Mouse (Mus musculus) liver, postnatal 0 days (tissue): ENCODE data around the gene Utrn. TPM values are rescaled to one million over a fixed set of nuclear protein-coding genes. Genes with fewer than 3 reads are reported as not detected.

Experiments
- ATAC-seq: fragments of 200-750 bp; cut with Nextera tagmentation; 2 replicates; pipeline ENCODE4 v1.8.0; 2017; ENCODE audit warnings: mild to moderate bottlenecking, moderate library complexity
- DNase-seq: peaks from one replicate; pipeline ENCODE4 v3.0.0-alpha.2; 2016
- H3K27ac ChIP-seq: fragments of 300-500 bp; sonication (generic); 2 replicates; pipeline ENCODE4 v1.5.1; 2014; ENCODE audit warnings: antibody characterized with exemption, moderate library complexity, mild to moderate bottlenecking, low read depth
- H3K27me3 ChIP-seq: fragments of 300-500 bp; sonication (generic); 2 replicates; pipeline ENCODE4 v1.6.1; 2014; ENCODE audit warnings: low read length, control low read depth, mixed read lengths; ENCODE audit not compliant: insufficient read depth
- H3K36me3 ChIP-seq: fragments of 300-500 bp; sonication (generic); replicated peaks from 2 replicates; pipeline ENCODE4 v1.6.1; 2014; ENCODE audit warnings: mild to moderate bottlenecking, control low read depth, low read length, moderate library complexity, mixed read lengths; ENCODE audit not compliant: insufficient read depth
- H3K4me1 ChIP-seq: fragments of 300-500 bp; sonication (generic); 2 replicates; pipeline ENCODE4 v1.6.1; 2014; ENCODE audit warnings: antibody characterized with exemption, mild to moderate bottlenecking, control low read depth; ENCODE audit not compliant: insufficient read depth
- H3K4me2 ChIP-seq: fragments of 300-500 bp; sonication (generic); 2 replicates; pipeline ENCODE4 v1.6.1; 2014; ENCODE audit warnings: low read depth, mild to moderate bottlenecking, low read length, moderate library complexity, mixed read lengths
- H3K4me3 ChIP-seq: fragments of 300-500 bp; sonication (generic); 2 replicates; pipeline ENCODE4 v1.5.1; 2014; ENCODE audit warnings: low read depth, low read length
- H3K9ac ChIP-seq: fragments of 300-500 bp; sonication (generic); replicated peaks from 2 replicates; pipeline ENCODE4 v1.6.1; 2014; ENCODE audit warnings: mild to moderate bottlenecking, moderate library complexity
- H3K9me3 ChIP-seq: fragments of 300-500 bp; sonication (generic); 2 replicates; pipeline ENCODE4 v1.6.1; 2016; ENCODE audit warnings: mild to moderate bottlenecking, control low read depth, low read length, mixed read lengths
- CTCF ChIP-seq: sonication (generic); IDR thresholded peaks from 2 replicates; pipeline ENCODE4 v1.5.1; 2016; ENCODE audit warnings: antibody characterized with exemption, low read depth
- EP300 ChIP-seq: IDR thresholded peaks from 2 replicates; pipeline ENCODE4 v1.6.1; 2016; ENCODE audit warnings: antibody characterized with exemption, low read depth, mild to moderate bottlenecking
- WGBS: fragments of 180-500 bp; shearing (Covaris S2); extraction: QIAGEN DNeasy Blood & Tissue Kit; methylation state at CpG from one replicate; pipeline ENCODE4 v1.1.7; 2014; ENCODE audit not compliant: insufficient replicate concordance; 5-methylcytosine and 5-hydroxymethylcytosine counted together
- polyA plus RNA-seq: library from polyadenylated mRNA; unstranded; fragments of >200 nt; fragmentation: Nextera tagmentation; extraction: Ambion mirVana; gene quantifications from 2 replicates; pipeline ENCODE4 v1.2.1, GENCODE M21; 2015

Gene Utrn
- polyA plus RNA-seq, 1 experiment from 2014 or later, result 9.7 TPM

GRCm38 (mm10) chr10:12854298-12854697, 14.9 kb downstream of the Utrn start:
- 48% methylated on average over 6 of the region's 6 CpGs for WGBS
- Histone ChIP-seq H3K27me3 (no peaks in the 10 kb centered on the region), H3K9me3 (no peaks in the 10 kb centered on the region), H3K4me3 (no peak overlapping the region), H3K27ac (no peak overlapping the region), H3K4me1 (peaks cover 11% of the 10 kb centered on the region; the same call in 1 of the 2 replicates), H3K36me3 (no peaks in the 10 kb centered on the region), H3K4me2 (no peak overlapping the region), H3K9ac (no peak overlapping the region)
- peak; percentile 28 for ATAC-seq
- TF ChIP-seq CTCF (no peak), EP300 (no peak)
- DNase-seq, result peak; percentile 60

GRCm38 (mm10) chr10:12853776-12854175, 15.4 kb downstream of the Utrn start:
- DNase-seq (no peak), ATAC-seq (no peak)
- WGBS, result 76% methylated on average over 6 of the region's 6 CpGs
- no peaks in the 10 kb centered on the region for H3K36me3 ChIP-seq
- no peak overlapping the region for H3K4me3 ChIP-seq
- no peaks in the 10 kb centered on the region for H3K27me3 ChIP-seq
- no peaks in the 10 kb centered on the region for H3K9me3 ChIP-seq
- H3K4me2 ChIP-seq, result no peak overlapping the region
- TF ChIP-seq CTCF (no peak), EP300 (no peak)
- 0 out of 2 replicates have a peak overlapping the region, but pooled peaks have one; percentile 5 for H3K27ac ChIP-seq
- H3K4me1 ChIP-seq, result peaks cover 11% of the 10 kb centered on the region; the same call in 1 of the 2 replicates
- peak overlapping the region; percentile 7; the same call in 1 of the 2 replicates for H3K9ac ChIP-seq

- peak overlapping the region; percentile 38 for H3K4me2 ChIP-seq
- peak overlapping the region; percentile 7; the same call in 1 of the 2 replicates for H3K9ac ChIP-seq
- DNase-seq (no peak), ATAC-seq (no peak)
- H3K4me1 ChIP-seq, result peaks cover 11% of the 10 kb centered on the region; the same call in 1 of the 2 replicates
- TF ChIP-seq CTCF (no peak), EP300 (no peak)
- no peak overlapping the region for H3K4me3 ChIP-seq
- H3K27ac ChIP-seq, result peak overlapping the region; percentile 5; the same call in 1 of the 2 replicates
- whole genome bisulfite sequencing, result 53% methylated on average over 7 of the region's 7 CpGs
- no peaks in the 10 kb centered on the region for H3K9me3 ChIP-seq
- no peaks in the 10 kb centered on the region for H3K36me3 ChIP-seq
- no peaks in the 10 kb centered on the region for H3K27me3 ChIP-seq
Measured at GRCm38 (mm10) chr10:12853196-12853620, 16.0 kb downstream of the Utrn start.

GRCm38 (mm10) chr10:12852416-12853195, 16.6 kb downstream of the Utrn start:
- WGBS, result 69% methylated on average over 15 of the region's 15 CpGs

DNA sequence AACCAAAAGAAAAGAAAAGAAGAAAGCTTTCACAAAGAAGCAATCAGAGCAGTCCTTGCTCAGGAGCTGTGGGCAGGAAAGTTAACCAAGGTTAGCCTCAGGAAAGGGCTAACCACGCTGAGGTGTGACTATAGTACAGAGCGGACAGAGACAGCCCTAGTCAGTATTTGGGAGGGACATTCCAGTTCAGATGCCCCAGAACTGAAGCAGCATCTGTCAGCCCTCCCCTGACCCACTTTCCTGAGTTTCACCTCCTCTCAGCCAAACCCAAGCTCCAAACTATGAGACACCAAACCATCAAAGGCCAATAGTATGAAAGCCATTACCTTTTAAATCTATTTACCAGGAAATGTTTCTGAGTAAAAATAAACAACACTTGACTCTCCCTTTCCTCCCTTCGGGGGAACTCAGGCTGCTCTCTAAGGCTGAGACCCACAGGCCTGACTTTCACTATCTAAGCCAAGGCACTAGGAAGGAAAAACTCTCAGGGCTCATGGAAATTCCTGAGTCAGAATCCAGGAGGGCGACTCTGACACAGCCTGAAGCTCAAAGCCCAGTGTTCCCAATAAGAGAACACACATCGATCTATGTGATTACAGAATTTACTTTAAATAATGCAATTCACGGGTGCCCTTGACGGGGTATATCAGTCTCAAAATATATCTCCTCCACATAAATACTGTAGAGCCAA, 18.2 kb downstream of the Utrn start:
- Histone ChIP-seq H3K9ac (no peak overlapping the region), H3K4me1 (peaks cover 11% of the 10 kb centered on the region; the same call in 1 of the 2 replicates), H3K9me3 (no peaks in the 10 kb centered on the region), H3K4me3 (no peak overlapping the region), H3K27me3 (no peaks in the 10 kb centered on the region), H3K36me3 (no peaks in the 10 kb centered on the region), H3K4me2 (no peak overlapping the region), H3K27ac (no peak overlapping the region)
- ATAC-seq, result no peak
- no peak for DNase-seq
- WGBS, result 69% methylated on average over 7 of the region's 7 CpGs
- TF ChIP-seq EP300, result no peak
- TF ChIP-seq CTCF, result no peak

More at GRCm38 (mm10) chr10:12852416-12853195, 16.6 kb downstream of the Utrn start:
- TF ChIP-seq CTCF (no peak), EP300 (no peak)
- H3K9ac ChIP-seq, result no peak overlapping the region
- peaks cover 11% of the 10 kb centered on the region; the same call in 1 of the 2 replicates for H3K4me1 ChIP-seq
- H3K36me3 ChIP-seq, result no peaks in the 10 kb centered on the region
- H3K27ac ChIP-seq, result peak overlapping the region; percentile 5; the same call in 1 of the 2 replicates
- peak overlapping the region; percentile 38 for H3K4me2 ChIP-seq
- no peak overlapping the region for H3K4me3 ChIP-seq
- DNase-seq, result no peak
- H3K9me3 ChIP-seq, result no peaks in the 10 kb centered on the region
- H3K27me3 ChIP-seq, result no peaks in the 10 kb centered on the region
- ATAC-seq, result peak; percentile 79
